Mouse (Mus musculus) G1E (cell line): Measurements from ENCODE around the gene Fam43a. TPM values are rescaled to one million over a fixed set of nuclear protein-coding genes. Genes with fewer than 3 reads are reported as not detected.

ENCODE experiments used
- ATAC-seq: 2 replicates; pipeline ENCODE4 v1.8.0; 2016; ENCODE audit warnings: mild to moderate bottlenecking; ENCODE audit not compliant: insufficient number of reproducible peaks, poor library complexity, low FRiP score, severe bottlenecking; ENCODE audit errors: extremely low read depth
- DNase-seq: peaks from one replicate; pipeline ENCODE4 v3.0.0; 2012; ENCODE audit warnings: low spot score
- H3K27me3 ChIP-seq: 2 replicates; pipeline ENCODE4 v1.6.1; 2012; ENCODE audit warnings: mild to moderate bottlenecking, low read length, inconsistent platforms; ENCODE audit not compliant: insufficient read depth
- H3K36me3 ChIP-seq: replicated peaks from 2 replicates; pipeline ENCODE3; 2012; ENCODE audit warnings: mild to moderate bottlenecking, inconsistent platforms
- H3K4me1 ChIP-seq: 2 replicates; pipeline ENCODE4 v1.6.1; 2012; ENCODE audit warnings: low read depth, low read length, inconsistent platforms, mixed read lengths; ENCODE audit not compliant: insufficient read depth
- H3K4me3 ChIP-seq: 2 replicates; pipeline ENCODE4 v1.5.1; 2012; ENCODE audit warnings: low read depth, mild to moderate bottlenecking, inconsistent platforms, low read length, moderate library complexity, mixed read lengths
- H3K9me3 ChIP-seq: replicated peaks from 2 replicates; pipeline ENCODE4 v1.6.1; 2012; ENCODE audit warnings: inconsistent platforms
- CTCF ChIP-seq: IDR thresholded peaks from 2 replicates; pipeline ENCODE4 v1.5.1; 2012; ENCODE audit warnings: low read depth, low read length, inconsistent platforms, mixed read lengths
- GATA1 ChIP-seq: IDR thresholded peaks from 2 replicates; pipeline ENCODE4 v1.6.1; 2012; ENCODE audit warnings: borderline replicate concordance, low read length, inconsistent platforms, mixed read lengths
- GATA2 ChIP-seq: IDR thresholded peaks from 2 replicates; pipeline ENCODE4 v1.6.1; 2012; ENCODE audit warnings: low read depth, low read length, inconsistent platforms, borderline replicate concordance
- POLR2AphosphoS5 ChIP-seq: IDR thresholded peaks from 2 replicates; pipeline ENCODE4 v1.6.1; 2012; ENCODE audit warnings: low read depth, low read length, inconsistent platforms; ENCODE audit not compliant: insufficient replicate concordance
- TAL1 ChIP-seq: conservative IDR thresholded peaks from 2 replicates; pipeline ENCODE4 v1.6.1; 2012; ENCODE audit warnings: low read depth, low read length, inconsistent platforms, mixed read lengths
- polyA plus RNA-seq: library from polyadenylated mRNA; stranded (reverse); fragments of >175 nt; gene quantifications from 2 replicates; pipeline ENCODE4 v1.2.3, GENCODE M21; 2012
- total RNA-seq, 2 experiments: library from RNA; stranded (forward) in 1 of 2; stranded (reverse) in 1 of 2; fragments of 200-1000 nt in 1 of 2; fragments of >200 nt in 1 of 2; fragmentation: Nextera tagmentation in 1 of 2; gene quantifications; 2 replicates each; pipeline ENCODE4 v1.2.3; 2014 to 2017

The Fam43a gene
- total and polyA plus RNA-seq, 3 experiments = 0.01 TPM; not detected in 2

DNA sequence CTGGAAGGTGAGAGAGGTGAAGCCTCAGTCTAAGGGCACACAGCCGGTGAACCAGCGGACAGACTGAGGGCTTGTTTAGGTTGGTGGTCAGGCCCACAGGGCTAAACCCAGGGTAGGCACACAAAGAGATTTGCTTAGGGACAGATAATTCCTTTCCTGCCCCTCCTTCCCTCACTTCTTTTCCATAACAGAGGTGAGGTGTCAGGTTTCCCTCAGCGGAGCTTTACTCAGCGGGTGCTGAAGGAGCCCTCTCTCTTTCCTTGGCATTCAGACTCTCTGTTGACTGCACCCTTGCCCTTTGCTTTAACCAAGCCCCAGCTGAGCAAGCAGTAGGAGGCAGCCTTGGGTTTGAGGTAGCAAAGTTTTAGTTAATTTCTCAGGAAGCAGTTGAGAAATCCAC is 41.9 kb downstream of the Fam43a start:
- Histone ChIP-seq H3K4me3 (no peak overlapping the region), H3K4me1 (no peaks in the 10 kb centered on the region), H3K9me3 (peaks cover 2% of the 10 kb centered on the region; the same call in 1 of the 2 replicates), H3K36me3 (no peaks in the 10 kb centered on the region), H3K27me3 (0 out of 2 replicates have a peak, but pooled peaks cover 3% of the 10 kb centered on the region)
- DNase-seq = no peak
- ATAC-seq = no peak
- TF ChIP-seq GATA1 = no peak
- TF ChIP-seq TAL1 = no peak
- TF ChIP-seq POLR2AphosphoS5 = no peak
- no peak for TF ChIP-seq GATA2
- no peak for TF ChIP-seq CTCF

DNA sequence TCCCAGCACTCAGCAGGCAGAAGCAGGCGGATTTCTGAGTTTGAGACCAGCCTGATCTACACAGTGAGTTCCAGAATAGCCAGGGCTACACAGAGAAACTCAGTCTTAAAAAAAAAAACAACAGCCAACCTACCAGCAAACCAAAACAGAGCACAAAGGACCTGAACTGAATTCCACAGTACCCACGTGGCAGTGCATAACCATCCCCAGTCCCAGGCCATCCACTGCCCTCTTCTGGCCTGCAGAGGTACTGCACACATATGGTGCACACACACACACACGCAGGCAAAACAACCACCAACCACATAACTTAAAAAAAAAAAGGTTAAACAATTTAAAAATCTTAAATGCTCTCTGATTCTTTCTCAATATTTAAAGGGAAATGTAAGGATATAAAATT is 42.7 kb downstream of the Fam43a start:
- peaks cover 2% of the 10 kb centered on the region; the same call in 1 of the 2 replicates for H3K9me3 ChIP-seq
- no peak for DNase-seq
- 0 out of 2 replicates have a peak, but pooled peaks cover 3% of the 10 kb centered on the region for H3K27me3 ChIP-seq
- H3K4me1 ChIP-seq = no peaks in the 10 kb centered on the region
- TF ChIP-seq GATA2 = no peak
- no peak for TF ChIP-seq TAL1
- no peak for TF ChIP-seq CTCF
- TF ChIP-seq GATA1 = no peak
- no peak for TF ChIP-seq POLR2AphosphoS5
- ATAC-seq = no peak
- H3K36me3 ChIP-seq = no peaks in the 10 kb centered on the region
- no peak overlapping the region for H3K4me3 ChIP-seq

DNA sequence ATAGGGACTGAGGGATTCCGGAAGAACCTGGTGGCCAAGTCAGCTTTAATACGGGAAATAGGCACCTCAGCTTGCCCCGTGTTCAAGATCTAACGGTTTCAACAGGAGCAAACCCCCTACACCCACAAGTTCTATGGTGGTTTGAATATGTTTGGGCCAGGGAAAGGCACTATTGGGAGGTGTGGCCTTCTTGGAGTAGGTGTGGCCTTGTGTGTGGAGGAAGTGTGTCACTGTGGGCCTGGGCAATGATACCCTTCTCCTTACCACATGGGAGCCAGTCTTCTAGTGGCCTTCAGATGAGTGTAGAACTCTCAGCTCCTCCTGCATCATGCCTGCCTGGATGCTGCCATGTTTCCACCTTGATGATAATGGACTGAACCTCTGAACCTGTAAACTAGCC is 45.5 kb downstream of the Fam43a start:
- no peaks in the 10 kb centered on the region for H3K27me3 ChIP-seq
- TF ChIP-seq CTCF (no peak), TAL1 (no peak), GATA2 (no peak), GATA1 (no peak), POLR2AphosphoS5 (no peak)
- DNase-seq (no peak), ATAC-seq (no peak)
- peaks cover 2% of the 10 kb centered on the region; the same call in 1 of the 2 replicates for H3K9me3 ChIP-seq
- H3K36me3 ChIP-seq = no peaks in the 10 kb centered on the region
- no peaks in the 10 kb centered on the region for H3K4me1 ChIP-seq
- H3K4me3 ChIP-seq = no peak overlapping the region

DNA sequence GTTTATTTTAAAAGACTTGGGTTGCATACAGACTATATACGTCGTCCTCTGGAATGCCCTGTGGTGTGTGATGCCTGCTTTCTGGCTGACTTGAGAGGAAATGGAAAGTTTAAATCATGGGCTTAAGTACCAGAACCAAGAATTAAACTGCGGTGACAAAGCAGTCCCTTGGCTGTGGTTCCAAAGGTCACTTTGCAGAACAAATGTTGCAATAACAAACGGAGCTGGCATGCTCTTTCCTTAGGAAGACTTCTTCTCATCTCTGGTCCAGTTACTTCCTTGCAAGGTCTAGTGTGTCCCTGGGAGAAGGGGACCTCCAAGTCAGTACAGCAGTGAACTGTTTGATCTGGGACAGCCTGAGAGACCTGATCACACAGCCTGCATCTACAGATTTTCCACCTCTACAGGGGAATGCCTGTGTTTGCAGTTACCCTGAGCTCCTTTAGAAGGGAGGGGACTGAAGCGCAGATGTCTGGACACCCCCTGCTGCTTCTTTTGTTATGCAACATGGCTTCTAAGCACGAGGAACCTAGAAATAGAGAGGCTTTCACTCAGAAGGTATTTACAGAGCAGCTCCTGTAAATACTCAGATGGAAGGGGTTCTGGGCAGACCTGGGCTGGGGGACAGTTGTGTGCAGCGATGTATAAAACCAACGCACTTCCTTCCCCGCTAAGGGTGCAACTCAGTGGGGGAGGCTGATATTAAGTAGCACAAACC is 46.5 kb downstream of the Fam43a start:
- ATAC-seq (no peak), DNase-seq (no peak)
- no peaks in the 10 kb centered on the region for H3K4me1 ChIP-seq
- no peaks in the 10 kb centered on the region for H3K36me3 ChIP-seq
- no peak overlapping the region for H3K4me3 ChIP-seq
- no peaks in the 10 kb centered on the region for H3K27me3 ChIP-seq
- peaks cover 2% of the 10 kb centered on the region; the same call in 1 of the 2 replicates for H3K9me3 ChIP-seq
- TF ChIP-seq POLR2AphosphoS5 = no peak
- TF ChIP-seq GATA1 = no peak
- no peak for TF ChIP-seq GATA2
- TF ChIP-seq TAL1 = no peak
- no peak for TF ChIP-seq CTCF

DNA sequence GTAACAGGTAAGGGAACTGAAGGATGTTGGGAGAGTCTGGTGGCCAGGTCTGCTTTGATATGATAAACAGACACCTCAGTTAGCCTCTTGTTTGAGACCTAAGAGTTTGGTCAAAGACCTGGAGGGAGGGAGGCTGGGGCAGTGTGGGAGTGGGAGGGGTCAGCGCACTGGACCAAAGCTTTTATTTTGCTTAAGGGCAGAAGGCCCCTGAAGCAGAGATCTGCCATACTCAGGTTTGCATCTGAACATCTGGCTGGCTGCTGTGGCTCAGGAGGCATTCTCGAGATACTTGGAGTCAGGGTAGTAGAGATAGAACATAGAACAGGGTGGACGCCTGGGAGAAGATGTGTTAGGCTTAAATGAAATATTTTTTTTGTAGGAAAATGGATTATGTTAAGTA is 47.3 kb downstream of the Fam43a start:
- H3K4me1 ChIP-seq = no peaks in the 10 kb centered on the region

DNA sequence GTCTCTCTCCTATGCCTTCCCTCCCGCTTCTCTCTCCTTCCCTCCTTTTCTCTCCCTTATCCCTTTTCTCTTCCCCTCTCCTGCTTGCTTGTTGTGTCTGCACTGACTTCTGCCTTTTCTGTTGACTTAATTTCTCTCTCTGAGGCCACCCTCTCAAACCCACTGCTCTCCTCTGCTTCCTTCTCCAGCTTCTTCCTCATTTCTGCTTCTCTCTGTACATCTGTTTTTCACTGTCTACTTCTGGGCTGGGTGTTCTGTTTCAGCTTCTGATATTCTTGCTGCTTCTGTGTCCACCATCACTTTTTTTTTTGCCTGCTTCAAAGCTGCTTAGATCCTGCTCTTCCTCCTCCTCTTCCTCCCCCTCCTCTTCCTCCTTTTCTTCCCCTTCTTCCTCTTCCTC is 51.8 kb downstream of the Fam43a start:
- no peaks in the 10 kb centered on the region for H3K4me1 ChIP-seq
- peaks cover 8% of the 10 kb centered on the region for H3K27me3 ChIP-seq
- no peak overlapping the region for H3K4me3 ChIP-seq
- H3K36me3 ChIP-seq = no peaks in the 10 kb centered on the region
- no peak for TF ChIP-seq TAL1
- H3K9me3 ChIP-seq = no peaks in the 10 kb centered on the region
- DNase-seq (no peak), ATAC-seq (no peak)

More for the DNA sequence above, 47.3 kb downstream of the Fam43a start:
- no peak for TF ChIP-seq GATA1
- no peak for TF ChIP-seq TAL1
- no peak for TF ChIP-seq GATA2
- no peak for TF ChIP-seq CTCF
- no peak for TF ChIP-seq POLR2AphosphoS5
- Histone ChIP-seq H3K27me3 (no peaks in the 10 kb centered on the region; the same call in 1 of the 2 replicates), H3K9me3 (peaks cover 2% of the 10 kb centered on the region; the same call in 1 of the 2 replicates), H3K36me3 (no peaks in the 10 kb centered on the region), H3K4me3 (no peak overlapping the region)
- ATAC-seq (no peak), DNase-seq (no peak)

Other genes with a start within 250 kb of the Fam43a start
- gene Atp13a3, start 193.7 kb upstream of the Fam43a start, total RNA-seq (2014; fragmentation: Nextera tagmentation) = 202 and 209 TPM in 2 replicates
- 192 and 214 TPM in 2 replicates for gene Atp13a3, start 193.7 kb upstream of the Fam43a start, total RNA-seq (2017)
- gene Atp13a3, start 193.7 kb upstream of the Fam43a start, polyA plus RNA-seq = 132 and 176 TPM in 2 replicates
- 25.4 and 28.8 TPM in 2 replicates for gene Tmem44, start 48.9 kb upstream of the Fam43a start, total RNA-seq (2014; fragmentation: Nextera tagmentation)
- gene Tmem44, start 48.9 kb upstream of the Fam43a start, total RNA-seq (2017) = 69.5 and 72.7 TPM in 2 replicates
- gene Tmem44, start 48.9 kb upstream of the Fam43a start, polyA plus RNA-seq = 11.5 and 11.8 TPM in 2 replicates
- gene Lsg1, start 12.1 kb upstream of the Fam43a start, total RNA-seq (2014; fragmentation: Nextera tagmentation) = 59.5 and 64.4 TPM in 2 replicates
- 52.9 and 65.7 TPM in 2 replicates for gene Lsg1, start 12.1 kb upstream of the Fam43a start, total RNA-seq (2017)
- gene Lsg1, start 12.1 kb upstream of the Fam43a start, polyA plus RNA-seq = 10.0 and 11.0 TPM in 2 replicates